Mouse (Mus musculus) testis, adult 2 months (tissue): ENCODE results near the gene Bcas3. TPM values are rescaled to one million over a fixed set of nuclear protein-coding genes. Genes with fewer than 3 reads are reported as not detected.

Experiments used
- H3K27ac ChIP-seq: fragments of 200-500 bp; 2 replicates; pipeline ENCODE4 v1.5.1; 2012; ENCODE audit warnings: low read depth, low read length; ENCODE audit not compliant: control insufficient read depth, insufficient read depth
- H3K27me3 ChIP-seq: fragments of 200-500 bp; 2 replicates; pipeline ENCODE4 v1.6.1; 2012; ENCODE audit warnings: mild to moderate bottlenecking, low read length, moderate library complexity; ENCODE audit not compliant: control insufficient read depth, insufficient read depth
- H3K36me3 ChIP-seq: fragments of 200-500 bp; 2 replicates; pipeline ENCODE4 v1.6.1; 2012; ENCODE audit warnings: mild to moderate bottlenecking, low read length; ENCODE audit not compliant: control insufficient read depth, insufficient read depth
- H3K4me1 ChIP-seq: fragments of 200-500 bp; 2 replicates; pipeline ENCODE4 v1.6.1; 2012; ENCODE audit warnings: low read length; ENCODE audit not compliant: control insufficient read depth, insufficient read depth
- H3K4me3 ChIP-seq: fragments of 200-500 bp; 2 replicates; pipeline ENCODE4 v1.5.1; 2012; ENCODE audit warnings: low read depth, mild to moderate bottlenecking, low read length, moderate library complexity, mixed read lengths; ENCODE audit not compliant: control insufficient read depth
- CTCF ChIP-seq: fragments of 200-500 bp; IDR thresholded peaks from 2 replicates; pipeline ENCODE4 v1.5.1; 2012; ENCODE audit warnings: low read depth, mild to moderate bottlenecking, inconsistent platforms, low read length, moderate library complexity; ENCODE audit not compliant: control insufficient read depth, insufficient read depth, insufficient replicate concordance
- POLR2A ChIP-seq: fragments of 200-500 bp; IDR thresholded peaks from 2 replicates; pipeline ENCODE4 v1.6.1; 2012; ENCODE audit warnings: low read depth, mild to moderate bottlenecking, inconsistent platforms, low read length, moderate library complexity; ENCODE audit not compliant: control insufficient read depth
- polyA plus RNA-seq: library from polyadenylated mRNA; depleted of rRNA; stranded (reverse); fragments of >200 nt; gene quantifications from 2 replicates; pipeline ENCODE4 v1.2.3, GENCODE M21; 2012

Gene Bcas3
- polyA plus RNA-seq, 1 experiment: 23.4 TPM

DNA sequence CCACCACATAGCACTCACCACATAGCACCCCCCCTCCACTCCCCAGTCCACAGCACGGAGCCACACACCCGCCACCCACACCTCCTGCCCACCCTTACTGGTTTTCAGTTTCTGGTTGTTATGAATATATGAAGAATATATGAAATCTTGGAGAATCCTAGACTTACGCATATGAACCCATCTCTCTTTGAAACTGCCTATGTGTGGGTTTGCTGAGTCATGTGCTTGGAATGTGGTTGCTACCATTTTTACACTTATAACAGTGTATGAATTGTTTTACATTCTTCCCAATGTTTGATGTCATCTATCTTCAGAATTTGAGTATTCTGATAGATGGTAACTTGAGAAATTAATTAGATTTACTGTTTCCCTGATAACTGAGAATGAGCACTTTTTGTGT, 26.1 kb downstream of the Bcas3 start:
- H3K4me3 ChIP-seq: no peak overlapping the region
- no peaks in the 10 kb centered on the region for H3K36me3 ChIP-seq
- no peaks in the 10 kb centered on the region for H3K27me3 ChIP-seq
- no peaks in the 10 kb centered on the region for H3K4me1 ChIP-seq
- no peak overlapping the region for H3K27ac ChIP-seq
- TF ChIP-seq POLR2A: no peak
- TF ChIP-seq CTCF: no peak

DNA sequence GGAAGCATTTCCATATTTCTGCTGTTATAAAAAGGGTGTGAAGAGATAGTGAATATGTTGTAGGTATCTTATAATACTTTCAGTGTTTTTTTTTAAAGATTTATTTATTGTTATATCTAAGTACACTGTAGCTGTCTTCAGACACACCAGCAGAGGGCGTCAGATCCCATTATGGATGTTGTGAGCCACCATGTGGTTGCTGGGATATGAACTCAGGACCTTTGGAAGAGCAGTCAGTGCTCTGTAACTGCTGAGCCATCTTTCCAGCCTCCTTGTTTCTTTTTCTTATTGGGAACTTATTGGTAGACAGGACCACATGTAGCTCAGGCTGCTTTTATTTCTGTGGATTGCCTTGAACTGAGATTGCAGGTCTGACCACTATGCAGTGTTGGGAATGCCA, 27.1 kb downstream of the Bcas3 start:
- H3K36me3 ChIP-seq: no peaks in the 10 kb centered on the region
- no peak overlapping the region for H3K4me3 ChIP-seq
- TF ChIP-seq POLR2A (no peak), CTCF (no peak)

GRCm38 (mm10) chr11:85382055-85382454, 29.1 kb downstream of the Bcas3 start:
- no peaks in the 10 kb centered on the region for H3K36me3 ChIP-seq
- no peaks in the 10 kb centered on the region for H3K27me3 ChIP-seq
- H3K4me1 ChIP-seq: no peaks in the 10 kb centered on the region
- TF ChIP-seq CTCF: peak; percentile 69; the same call in 1 of the 2 replicates
- no peak for TF ChIP-seq POLR2A
- no peak overlapping the region for H3K4me3 ChIP-seq
- no peak overlapping the region for H3K27ac ChIP-seq

More for the DNA sequence above, 27.1 kb downstream of the Bcas3 start:
- H3K4me1 ChIP-seq: no peaks in the 10 kb centered on the region
- no peak overlapping the region for H3K27ac ChIP-seq
- H3K27me3 ChIP-seq: no peaks in the 10 kb centered on the region

DNA sequence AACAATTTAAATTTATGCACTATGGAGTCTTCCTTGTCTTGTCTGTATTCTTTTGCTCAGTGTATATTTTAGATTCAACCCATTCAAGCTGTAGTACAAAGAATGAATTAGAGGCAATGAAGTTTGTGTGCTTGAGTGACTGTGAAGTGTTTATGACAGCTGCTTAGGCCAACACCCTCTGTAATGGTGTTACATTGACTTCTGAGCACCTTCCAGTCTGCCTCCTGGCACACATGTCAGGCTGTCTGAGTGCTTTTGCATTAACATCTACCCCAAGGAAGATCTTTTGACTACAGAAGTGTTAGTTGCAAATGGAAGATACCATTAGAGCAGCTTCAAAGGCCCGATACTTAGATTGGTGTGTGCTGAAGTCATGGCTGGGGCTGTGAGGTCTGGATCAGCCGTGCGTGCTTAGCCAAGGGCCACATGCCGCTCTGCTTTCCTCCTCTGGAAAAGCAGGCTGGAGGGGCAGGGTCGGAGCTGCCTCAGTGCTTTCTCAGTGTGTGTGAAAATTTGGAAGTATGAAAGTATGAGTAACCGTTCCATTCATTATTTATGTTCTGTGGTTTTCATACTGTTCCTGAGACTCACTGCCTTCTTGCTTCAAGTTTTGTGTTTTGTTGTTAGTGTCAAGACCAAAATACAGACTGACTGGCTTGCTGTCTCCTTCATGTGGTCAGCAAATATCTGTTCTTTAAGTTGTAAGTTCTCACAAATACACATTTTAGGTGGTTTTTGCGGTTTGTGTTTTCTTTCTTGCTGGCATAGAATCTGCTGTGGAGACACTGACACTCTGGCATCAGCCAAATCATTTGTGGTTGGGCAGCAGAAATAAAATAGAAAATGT, 31.2 kb downstream of the Bcas3 start:
- H3K27me3 ChIP-seq: no peaks in the 10 kb centered on the region
- H3K36me3 ChIP-seq: no peaks in the 10 kb centered on the region
- no peak overlapping the region for H3K4me3 ChIP-seq
- no peak overlapping the region for H3K27ac ChIP-seq
- TF ChIP-seq POLR2A (no peak), CTCF (no peak)
- no peaks in the 10 kb centered on the region for H3K4me1 ChIP-seq

- Histone ChIP-seq H3K27ac (no peak overlapping the region), H3K4me3 (no peak overlapping the region), H3K4me1 (no peaks in the 10 kb centered on the region), H3K27me3 (no peaks in the 10 kb centered on the region), H3K36me3 (no peaks in the 10 kb centered on the region)
- TF ChIP-seq CTCF (no peak), POLR2A (no peak)
Measured at GRCm38 (mm10) chr11:85392179-85392863, 39.4 kb downstream of the Bcas3 start.

- no peaks in the 10 kb centered on the region for H3K27me3 ChIP-seq
- H3K4me3 ChIP-seq: no peak overlapping the region
- H3K36me3 ChIP-seq: no peaks in the 10 kb centered on the region
- no peak overlapping the region for H3K27ac ChIP-seq
- TF ChIP-seq POLR2A (no peak), CTCF (no peak)
- no peaks in the 10 kb centered on the region for H3K4me1 ChIP-seq
Measured at GRCm38 (mm10) chr11:85392864-85393220, 39.9 kb downstream of the Bcas3 start.

DNA sequence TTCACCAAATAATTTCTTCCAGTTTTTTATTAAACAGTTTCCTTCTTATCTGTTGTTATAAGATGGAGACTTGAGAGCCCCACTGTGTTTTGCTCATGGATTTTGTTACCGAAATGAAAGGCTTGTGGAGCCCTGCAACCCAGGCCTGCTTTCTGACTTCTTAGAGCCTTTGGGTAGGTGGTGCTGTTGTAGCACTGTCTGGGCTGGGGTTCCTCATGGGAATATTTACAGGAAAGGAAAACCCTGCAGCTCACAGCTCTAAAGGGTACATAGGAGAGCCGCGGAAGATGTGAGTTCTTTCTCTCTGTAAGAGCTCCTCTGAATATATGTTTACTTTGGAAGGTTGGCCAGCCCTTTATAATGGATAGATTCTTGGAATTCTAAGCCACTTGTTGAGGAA, 41.0 kb downstream of the Bcas3 start:
- Histone ChIP-seq H3K4me1 (no peaks in the 10 kb centered on the region), H3K4me3 (no peak overlapping the region), H3K36me3 (no peaks in the 10 kb centered on the region), H3K27me3 (no peaks in the 10 kb centered on the region), H3K27ac (no peak overlapping the region)
- TF ChIP-seq POLR2A (no peak), CTCF (no peak)
